Mouse (Mus musculus): Measurements from ENCODE around the gene Kiss1r.

The Kiss1r gene

DNA sequence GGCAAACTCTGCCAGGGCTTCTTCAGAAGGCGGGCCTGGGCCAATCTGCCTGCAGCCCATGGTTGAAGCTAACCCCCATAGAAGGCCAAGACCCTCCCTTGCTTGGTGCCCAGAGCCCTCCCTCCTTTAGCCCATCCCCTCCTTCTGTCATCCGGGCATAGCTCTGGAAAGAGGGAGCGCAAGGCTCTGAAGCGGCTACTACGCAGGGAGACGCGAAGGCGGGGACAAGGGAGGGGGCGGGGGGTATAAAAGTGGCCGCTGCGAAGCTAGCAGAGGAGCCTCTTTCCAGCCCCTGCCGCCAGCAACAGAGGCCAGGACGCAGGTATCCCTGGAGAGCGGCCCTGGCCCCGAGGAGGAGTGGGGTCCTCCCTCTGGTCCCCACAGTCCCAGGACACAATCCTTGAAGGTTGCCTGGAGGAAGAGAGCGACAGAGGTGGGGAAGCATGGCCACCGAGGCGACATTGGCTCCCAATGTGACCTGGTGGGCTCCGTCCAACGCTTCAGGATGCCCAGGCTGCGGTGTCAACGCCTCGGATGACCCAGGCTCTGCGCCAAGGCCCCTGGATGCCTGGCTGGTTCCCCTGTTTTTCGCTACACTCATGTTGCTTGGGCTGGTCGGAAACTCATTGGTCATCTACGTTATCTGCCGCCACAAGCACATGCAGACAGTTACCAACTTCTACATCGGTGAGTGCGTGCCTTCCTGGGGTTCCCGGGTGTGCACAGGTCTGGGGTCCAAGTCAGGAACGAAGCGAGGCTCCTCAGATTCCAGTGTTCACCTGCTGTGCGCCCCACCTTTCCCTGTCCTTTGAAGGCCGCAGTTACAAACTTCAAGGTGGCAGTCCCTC lies 1.7 kb downstream of the Kiss1r start:
- in situ Hi-C loops (cut with MboI; ENCODE audit: low pct_unique_long_range_greater_than_20kb in 1 of 2, low sequenced_read_pairs in 2 of 2, unreplicated experiment in 1 of 2): no loop called here

DNA sequence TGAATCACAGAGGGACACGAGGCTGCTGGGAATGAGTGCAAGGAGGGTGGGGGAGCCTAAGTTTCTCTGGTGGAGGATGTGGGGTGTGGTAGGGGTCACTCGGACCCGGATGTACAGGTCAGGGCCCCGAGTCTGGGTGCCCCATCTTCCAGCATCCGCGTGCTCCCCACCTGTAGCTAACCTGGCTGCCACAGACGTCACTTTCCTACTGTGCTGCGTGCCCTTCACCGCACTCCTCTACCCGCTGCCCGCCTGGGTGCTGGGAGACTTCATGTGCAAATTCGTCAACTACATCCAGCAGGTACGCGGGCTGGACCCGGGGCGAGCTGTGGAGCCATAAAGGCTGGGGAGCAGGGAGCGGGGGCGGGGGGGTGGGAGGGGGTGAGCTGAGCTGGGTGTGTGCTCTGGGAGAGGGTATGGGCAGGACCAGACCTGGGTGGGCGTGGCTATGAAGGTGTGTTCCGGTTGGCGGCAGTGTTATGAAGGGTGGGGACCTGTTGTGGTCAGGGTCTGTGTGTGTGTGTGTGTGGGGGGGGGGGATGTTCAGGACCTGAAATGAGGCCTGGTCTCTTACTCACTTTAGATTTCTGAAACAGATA lies 2.6 kb downstream of the Kiss1r start:
- in situ Hi-C loops (cut with MboI; ENCODE audit: low pct_unique_long_range_greater_than_20kb in 1 of 2, low sequenced_read_pairs in 2 of 2, unreplicated experiment in 1 of 2): no loop called here

DNA sequence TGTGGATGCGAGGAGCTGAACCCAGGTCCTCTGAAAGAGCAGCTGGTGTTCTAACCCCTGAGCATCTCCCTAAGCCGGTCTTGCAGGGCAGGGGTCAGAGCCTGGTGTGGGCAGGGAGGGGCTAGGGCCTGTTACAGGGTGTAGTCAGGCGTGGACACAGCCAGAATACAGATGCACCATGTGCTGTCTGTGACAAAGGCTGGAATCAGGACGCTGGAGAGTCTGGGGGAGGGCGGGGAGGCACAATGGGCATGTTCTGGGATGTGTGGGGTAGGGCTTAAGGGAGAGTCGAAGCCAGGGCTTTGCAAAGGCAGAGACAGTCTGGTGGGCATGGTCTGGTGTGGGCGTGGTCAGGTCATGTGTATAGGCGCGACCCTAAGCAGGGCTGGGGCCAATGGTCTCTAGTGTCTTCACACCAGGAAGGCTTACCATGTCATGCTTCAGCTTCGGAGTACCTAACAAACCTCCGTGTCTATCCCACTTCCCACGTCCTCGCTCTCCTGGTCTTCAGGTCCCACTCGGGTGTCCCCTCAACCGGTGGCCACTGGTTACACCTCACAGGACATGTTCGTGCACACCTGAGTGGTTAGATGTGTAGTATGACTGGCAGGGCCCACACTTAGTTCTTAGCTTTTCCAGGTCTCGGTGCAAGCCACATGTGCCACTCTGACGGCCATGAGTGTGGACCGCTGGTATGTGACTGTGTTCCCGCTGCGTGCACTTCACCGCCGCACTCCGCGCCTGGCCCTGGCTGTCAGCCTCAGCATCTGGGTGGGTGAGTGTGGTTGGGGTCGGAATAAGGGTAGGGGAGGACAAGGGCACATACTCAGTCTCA lies 3.5 kb downstream of the Kiss1r start:
- in situ Hi-C loops (cut with MboI; ENCODE audit: low pct_unique_long_range_greater_than_20kb in 1 of 2, low sequenced_read_pairs in 2 of 2, unreplicated experiment in 1 of 2): loop anchor here (10.0 kb wide), 1 partner anchor 85 kb away; no protein-coding TSS in a partner anchor

DNA sequence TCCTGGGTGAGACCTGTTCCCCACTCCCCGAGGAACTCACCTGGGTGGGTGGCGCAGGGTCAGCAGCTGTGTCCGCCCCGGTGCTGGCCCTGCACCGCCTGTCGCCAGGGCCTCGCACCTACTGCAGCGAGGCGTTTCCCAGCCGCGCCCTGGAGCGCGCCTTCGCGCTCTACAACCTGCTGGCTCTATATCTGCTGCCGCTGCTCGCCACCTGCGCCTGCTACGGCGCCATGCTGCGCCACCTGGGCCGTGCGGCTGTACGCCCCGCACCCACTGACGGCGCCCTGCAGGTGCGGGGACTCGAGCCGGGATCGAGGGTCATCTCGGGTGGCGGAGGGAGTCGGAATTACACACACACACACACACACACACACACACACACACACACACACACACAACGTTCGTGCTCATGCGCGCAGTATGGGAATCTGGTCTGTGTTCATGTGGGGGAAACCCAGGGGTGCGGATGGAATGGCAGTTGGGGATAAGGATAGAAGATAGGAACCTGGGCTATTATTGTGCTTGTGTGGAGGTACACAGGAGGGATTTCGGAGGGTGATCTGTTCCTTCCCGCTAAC lies 4.3 kb downstream of the Kiss1r start, which contains the start of gene R3hdm4:
R3hdm4 (minus strand) TSS at position 251 of the 578 bp plus-strand sequence.
- in situ Hi-C loops (cut with MboI; ENCODE audit: low pct_unique_long_range_greater_than_20kb in 1 of 2, low sequenced_read_pairs in 2 of 2, unreplicated experiment in 1 of 2): loop anchor here (10.0 kb wide), 1 partner anchor 86 kb away; no protein-coding TSS in a partner anchor

- in situ Hi-C loops (cut with MboI; ENCODE audit: low pct_unique_long_range_greater_than_20kb in 1 of 2, low sequenced_read_pairs in 2 of 2, unreplicated experiment in 1 of 2): loop anchor here (10.0 kb wide), 1 partner anchor 87 kb away; no protein-coding TSS in a partner anchor
These were observed 4.8 kb downstream of the Kiss1r start for GRCm38 (mm10) chr10:79921572-79921971.

- in situ Hi-C loops (cut with MboI; ENCODE audit: low pct_unique_long_range_greater_than_20kb in 1 of 2, low sequenced_read_pairs in 2 of 2, unreplicated experiment in 1 of 2): loop anchor here (5.0 to 10.0 kb wide), 2 partner anchors 43 to 90 kb away; no protein-coding TSS in a partner anchor
These were observed 8.4 kb downstream of the Kiss1r start for GRCm38 (mm10) chr10:79924998-79925784.

GRCm38 (mm10) chr10:79925785-79926490 lies 9.2 kb downstream of the Kiss1r start:
- in situ Hi-C loops (cut with MboI; ENCODE audit: low pct_unique_long_range_greater_than_20kb in 1 of 2, low sequenced_read_pairs in 2 of 2, unreplicated experiment in 1 of 2): loop anchor here (5.0 to 10.0 kb wide), 2 partner anchors 44 to 91 kb away; no protein-coding TSS in a partner anchor

DNA sequence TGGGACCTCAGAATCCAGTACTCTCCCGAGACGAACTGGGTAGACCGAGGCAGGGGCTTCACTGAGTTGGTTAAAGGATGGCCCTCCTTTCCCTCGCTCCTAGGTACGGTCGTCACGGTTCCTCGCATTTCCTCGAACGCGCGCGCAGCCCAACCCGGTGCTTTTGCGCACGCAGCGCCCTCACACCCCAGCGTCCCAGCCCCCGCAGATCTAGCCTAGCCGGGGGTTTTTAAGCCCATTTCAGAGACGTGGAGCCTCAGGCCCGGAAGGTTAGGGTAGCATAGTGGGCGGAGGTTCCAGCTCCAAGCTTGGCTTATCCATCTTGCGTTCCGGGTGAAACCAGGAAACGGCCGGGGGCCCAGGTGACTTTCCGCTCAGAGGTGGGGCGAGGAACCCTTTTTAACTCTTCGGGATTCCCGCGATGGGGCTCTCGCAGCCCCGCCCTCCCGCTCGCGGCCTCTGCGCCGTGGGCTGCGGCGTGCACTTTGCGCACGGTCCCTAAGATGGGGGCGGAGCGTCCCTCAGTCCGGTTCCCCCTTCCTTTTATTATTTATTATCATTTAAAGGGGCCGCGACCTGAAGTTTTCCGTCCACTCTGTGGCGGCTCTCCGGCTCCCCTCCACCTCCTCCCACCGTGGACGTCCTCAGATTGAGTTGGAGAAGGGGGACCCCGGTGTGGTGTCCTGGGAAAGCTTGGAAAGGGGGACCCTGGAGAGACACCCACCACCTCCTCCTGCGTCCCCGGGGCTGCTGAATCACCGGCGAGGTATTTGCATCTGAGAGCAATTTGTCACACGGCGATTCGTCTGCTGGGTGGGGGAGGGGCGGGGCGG lies 9.9 kb downstream of the Kiss1r start, which contains the start of gene Arid3a:
Arid3a (plus strand) TSS at position 553 of the 833 bp plus-strand sequence.
- in situ Hi-C loops (cut with MboI; ENCODE audit: low pct_unique_long_range_greater_than_20kb in 1 of 2, low sequenced_read_pairs in 2 of 2, unreplicated experiment in 1 of 2): loop anchor here (5.0 to 10.0 kb wide), 2 partner anchors 44 to 92 kb away; no protein-coding TSS in a partner anchor

DNA sequence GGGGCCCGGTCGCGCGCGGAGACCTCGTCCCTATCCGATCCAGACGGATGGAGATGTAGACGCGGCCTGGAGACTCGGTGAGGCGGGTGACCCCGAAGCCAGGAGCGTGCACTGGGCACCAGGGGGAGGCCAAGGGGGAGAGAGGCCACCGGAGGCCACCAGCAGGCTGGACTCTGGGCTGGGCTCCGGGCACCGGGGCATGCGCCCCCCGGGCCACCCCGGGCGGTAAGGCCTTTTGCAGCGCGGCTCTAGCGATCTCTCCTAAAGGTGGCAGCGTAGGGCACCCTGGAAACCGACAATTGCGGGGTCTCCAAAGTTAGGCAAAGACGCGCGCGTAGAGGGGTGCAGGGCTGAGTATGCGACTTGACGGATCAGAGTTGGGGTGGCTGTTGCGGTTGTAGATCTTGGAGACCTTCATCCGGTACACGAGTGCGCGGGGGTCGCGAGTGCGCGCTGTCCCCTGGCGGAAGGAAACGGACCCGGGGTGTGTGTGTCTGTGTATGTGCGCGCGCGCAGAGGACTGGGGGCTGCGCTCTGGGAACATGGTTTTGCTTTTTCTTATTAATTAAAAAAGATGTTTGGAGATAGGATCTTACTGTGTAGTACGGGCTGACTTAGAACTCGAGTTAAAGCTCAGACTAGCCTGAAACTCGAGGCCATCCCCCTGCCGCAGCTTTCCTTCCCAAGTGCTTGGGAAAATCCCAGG lies 10.7 kb downstream of the Kiss1r start:
- in situ Hi-C loops (cut with MboI; ENCODE audit: low pct_unique_long_range_greater_than_20kb in 1 of 2, low sequenced_read_pairs in 2 of 2, unreplicated experiment in 1 of 2): loop anchor here (5.0 to 10.0 kb wide), 2 partner anchors 45 to 93 kb away; no protein-coding TSS in a partner anchor

DNA sequence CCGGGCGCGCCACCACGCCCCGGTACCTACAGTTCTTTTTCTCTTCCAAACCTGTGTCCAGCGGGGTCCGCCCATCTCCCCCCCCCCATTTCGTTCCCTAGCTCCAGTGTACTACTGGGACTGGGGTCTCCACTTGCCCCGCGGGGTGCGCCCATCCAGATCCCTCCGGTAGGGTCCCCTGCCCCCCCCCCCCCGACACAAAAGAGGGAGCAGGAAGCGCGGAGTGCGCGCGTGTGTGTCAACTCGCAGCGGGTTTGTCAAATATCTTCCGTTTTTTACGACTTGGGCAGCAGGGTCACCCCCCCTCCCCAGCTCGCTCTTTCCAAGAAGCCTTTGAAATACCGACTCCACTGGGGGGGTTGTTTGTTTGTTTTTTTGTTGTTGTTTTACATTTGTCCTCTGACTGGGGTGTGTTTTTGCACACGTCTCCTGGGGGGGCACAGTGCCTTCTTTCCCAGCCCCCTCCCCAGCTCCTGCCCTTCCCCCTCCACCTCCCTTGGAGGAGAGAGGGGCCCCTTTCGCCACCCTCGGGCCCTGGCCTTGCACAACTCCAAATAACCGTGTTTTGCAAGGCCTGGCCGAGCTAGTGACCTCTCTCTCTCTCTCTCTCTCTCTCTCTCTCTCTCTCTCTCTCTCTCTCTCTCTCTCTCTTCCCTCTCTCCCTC lies 11.4 kb downstream of the Kiss1r start:
- in situ Hi-C loops (cut with MboI; ENCODE audit: low pct_unique_long_range_greater_than_20kb in 1 of 2, low sequenced_read_pairs in 2 of 2, unreplicated experiment in 1 of 2): loop anchor here (5.0 to 10.0 kb wide), 2 partner anchors 46 to 93 kb away; no protein-coding TSS in a partner anchor

- in situ Hi-C loops (cut with MboI; ENCODE audit: low pct_unique_long_range_greater_than_20kb in 1 of 2, low sequenced_read_pairs in 2 of 2, unreplicated experiment in 1 of 2): loop anchor here (5.0 to 10.0 kb wide), 2 partner anchors 47 to 94 kb away; no protein-coding TSS in a partner anchor
These were observed 12.3 kb downstream of the Kiss1r start for GRCm38 (mm10) chr10:79928907-79929701.

DNA sequence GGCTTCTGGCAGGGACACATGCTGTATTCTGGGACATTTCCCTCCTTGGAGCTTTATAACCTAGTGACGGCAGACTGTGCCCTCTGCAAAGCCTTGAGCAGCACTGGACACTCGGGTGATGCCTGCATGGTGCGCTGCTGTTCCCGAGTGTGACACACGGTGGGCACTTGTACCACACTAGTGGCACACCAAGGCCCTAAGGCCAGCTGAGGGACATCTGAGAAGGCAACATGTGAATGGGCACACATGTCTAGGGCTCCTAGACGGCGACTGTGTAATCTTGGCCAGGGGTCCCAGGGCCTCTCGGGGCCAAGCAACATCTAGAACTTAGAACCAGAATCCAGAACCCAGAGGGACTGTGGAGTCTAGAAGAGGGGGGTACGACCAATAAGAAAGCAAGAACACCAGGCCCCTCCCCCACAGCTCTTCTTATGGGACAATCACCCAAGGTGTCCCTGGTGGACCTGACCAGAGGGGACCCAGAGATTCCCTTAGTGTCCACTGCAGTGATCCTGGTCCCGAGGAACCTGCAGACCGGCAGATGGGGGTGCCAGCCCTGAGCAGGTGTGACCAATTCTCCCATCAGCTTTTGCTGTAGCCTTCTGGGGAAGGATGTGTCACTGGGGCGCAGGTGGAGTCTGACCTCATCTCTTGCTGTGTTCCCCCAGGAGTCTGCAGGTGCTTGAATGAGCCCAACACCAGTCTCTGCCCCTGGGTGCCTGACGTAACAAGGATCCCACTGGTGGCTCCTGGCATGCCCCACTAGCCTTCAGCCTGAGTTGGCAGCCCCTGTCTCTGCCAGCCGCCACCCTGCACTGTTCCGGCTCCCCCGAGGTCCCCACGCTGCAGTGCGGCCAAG lies 13.4 kb downstream of the Kiss1r start:
- in situ Hi-C loops (cut with MboI; ENCODE audit: low pct_unique_long_range_greater_than_20kb in 1 of 2, low sequenced_read_pairs in 2 of 2, unreplicated experiment in 1 of 2): loop anchor here (5.0 to 10.0 kb wide), 2 partner anchors 48 to 95 kb away; no protein-coding TSS in a partner anchor

- in situ Hi-C loops (cut with MboI; ENCODE audit: low pct_unique_long_range_greater_than_20kb in 1 of 2, low sequenced_read_pairs in 2 of 2, unreplicated experiment in 1 of 2): no loop called here
These were observed 14.0 kb downstream of the Kiss1r start for GRCm38 (mm10) chr10:79930826-79931186.

All from mouse embryonic stem cell (cell line).